Mouse (Mus musculus): ENCODE results near the gene Iltifb. TPM values are rescaled to one million over a fixed set of nuclear protein-coding genes. Genes with fewer than 3 reads are reported as not detected.
"Not testable (repeated sequence)": the region's sequence is repeated elsewhere in the genome, so short reads cannot be mapped to it uniquely, and the experiment has no call there.

The Iltifb gene
- total RNA-seq (2012; rRNA removed) (not detected in 2 replicates), total RNA-seq (2014; rRNA removed) (not detected in 2 replicates), polyA plus RNA-seq (2012; ENCODE audit: insufficient read length, low read depth) (not detected in 2 replicates)

DNA sequence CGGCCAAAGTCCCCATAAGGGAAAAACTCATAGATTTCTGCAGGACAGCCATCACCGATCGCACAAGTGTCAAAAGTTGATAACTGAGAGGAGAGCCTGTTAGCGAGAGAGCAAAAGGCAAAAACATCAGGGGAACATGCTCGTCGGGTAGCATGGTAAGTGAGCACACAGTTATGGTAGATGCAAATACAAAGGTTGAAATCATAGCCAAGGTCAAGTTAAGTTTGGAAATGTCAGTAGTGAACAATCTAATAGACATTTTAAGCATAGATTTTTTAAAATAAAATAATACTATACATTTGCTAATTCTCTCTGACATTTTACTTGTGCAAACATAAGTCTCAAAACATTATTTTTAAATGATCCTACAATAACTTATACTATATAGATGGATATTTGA lies at the start of gene Iltifb:
Iltifb (minus strand) TSS at position 101 of the 400 bp plus-strand sequence.
- H3K36me3 ChIP-seq (replicated peaks in 1 of 2; ENCODE audit: control insufficient read depth in 1 of 2, insufficient read depth in 1 of 2, low read length in 1 of 2), result no peaks in the 10 kb centered on the region
- H3K79me2 ChIP-seq (replicated peaks; ENCODE audit: control insufficient read depth, extremely low read depth, insufficient read depth, poor library complexity, severe bottlenecking), result no peaks in the 10 kb centered on the region
- TF ChIP-seq ZMIZ1 (IDR thresholded peaks at IDR 0.05; ENCODE audit: low read depth, low read length) (no peak), ELF1 (IDR thresholded peaks at IDR 0.05; ENCODE audit: low read depth, low read length) (no peak), JUND (conservative IDR thresholded peaks at IDR 0.05; ENCODE audit: low read depth, low read length) (no peak), IRF4 (IDR thresholded peaks at IDR 0.05; ENCODE audit: low read depth, low read length) (no peak), EP300 (IDR thresholded peaks at IDR 0.05; ENCODE audit: low read length) (no peak), BHLHE40 (IDR thresholded peaks at IDR 0.05; ENCODE audit: low read depth, low read length) (no peak), POLR2A (IDR thresholded peaks at IDR 0.05; ENCODE audit: low read depth, low read length) (no peak), USF1 (IDR thresholded peaks at IDR 0.05; ENCODE audit: low read depth, low read length) (no peak), NELFE (IDR thresholded peaks at IDR 0.05; ENCODE audit: low read depth, low read length) (no peak), CTCF (conservative IDR thresholded peaks at IDR 0.05 in 1 of 2, IDR thresholded peaks at IDR 0.05 in 1 of 2; ENCODE audit: low read depth in 2 of 2, low read length in 2 of 2) (no peak), E2F4 (IDR thresholded peaks at IDR 0.05; ENCODE audit: insufficient replicate concordance, low read depth, low read length) (no peak), GABPA (IDR thresholded peaks at IDR 0.05; ENCODE audit: insufficient replicate concordance, low read depth, low read length) (no peak), ZNF384 (IDR thresholded peaks at IDR 0.05; ENCODE audit: low read depth, low read length) (no peak), MAX (IDR thresholded peaks at IDR 0.05; ENCODE audit: low read length) (no peak), PAX5 (IDR thresholded peaks at IDR 0.05; ENCODE audit: low read length) (no peak), CHD1 (IDR thresholded peaks at IDR 0.05; ENCODE audit: low read depth, low read length) (no peak)
- H3K4me3 ChIP-seq (replicated peaks in 1 of 3; ENCODE audit: low read depth in 2 of 3, low read length in 2 of 3, poor library complexity in 1 of 3), result no peak within 1 kb of the TSS
- no peaks in the 10 kb centered on the region for H3K27me3 ChIP-seq (replicated peaks)
- no peak within 1 kb of the TSS for H3K27ac ChIP-seq (ENCODE audit: insufficient read depth, low read depth)
- in situ Hi-C loops (cut with MboI; ENCODE audit: low pct_ligation_motif_present, low pct_unique_long_range_greater_than_20kb, low sequenced_read_pairs), result no loop called here
- no peaks in the 10 kb centered on the region for H3K4me1 ChIP-seq (ENCODE audit: control insufficient read depth in 1 of 2, insufficient read depth in 2 of 2)
- DNase-seq (ENCODE audit: extremely low read depth), result no peak
- H3K4me2 ChIP-seq (ENCODE audit: insufficient read depth, low read depth, poor library complexity, severe bottlenecking), result no peak within 1 kb of the TSS
- dilution Hi-C loops (cut with MboI; ENCODE audit: extremely low pct_ligation_motif_present, extremely low pct_unique_long_range_greater_than_20kb, low sequenced_read_pairs), result no loop called here
- H3K9me3 ChIP-seq (replicated peaks; ENCODE audit: low read length), result no peaks in the 10 kb centered on the region
- no peak within 1 kb of the TSS for H3K9ac ChIP-seq (ENCODE audit: insufficient read depth, low read depth)

- H3K79me2 ChIP-seq (replicated peaks; ENCODE audit: control insufficient read depth, extremely low read depth, insufficient read depth, poor library complexity, severe bottlenecking); in situ Hi-C loops (cut with MboI; ENCODE audit: low pct_ligation_motif_present, low pct_unique_long_range_greater_than_20kb, low sequenced_read_pairs); H3K4me2 ChIP-seq (ENCODE audit: insufficient read depth, low read depth, poor library complexity, severe bottlenecking); H3K9ac ChIP-seq (ENCODE audit: insufficient read depth, low read depth); H3K9me3 ChIP-seq (replicated peaks; ENCODE audit: low read length); DNase-seq (ENCODE audit: extremely low read depth); H3K4me3 ChIP-seq (replicated peaks in 1 of 3; ENCODE audit: low read depth in 2 of 3, low read length in 2 of 3, poor library complexity in 1 of 3); H3K27ac ChIP-seq (ENCODE audit: insufficient read depth, low read depth); dilution Hi-C loops (cut with MboI; ENCODE audit: extremely low pct_ligation_motif_present, extremely low pct_unique_long_range_greater_than_20kb, low sequenced_read_pairs); H3K4me1 ChIP-seq (ENCODE audit: control insufficient read depth in 1 of 2, insufficient read depth in 2 of 2); H3K27me3 ChIP-seq (replicated peaks); H3K36me3 ChIP-seq (replicated peaks in 1 of 2; ENCODE audit: control insufficient read depth in 1 of 2, insufficient read depth in 1 of 2, low read length in 1 of 2): not testable (repeated sequence)
These were observed 48.3 kb upstream of the Iltifb start, which contains the start of gene Gm9046 for GRCm38 (mm10) chr10:118343155-118343554. Gm9046 (minus strand) TSS chr10:118343255.

DNA sequence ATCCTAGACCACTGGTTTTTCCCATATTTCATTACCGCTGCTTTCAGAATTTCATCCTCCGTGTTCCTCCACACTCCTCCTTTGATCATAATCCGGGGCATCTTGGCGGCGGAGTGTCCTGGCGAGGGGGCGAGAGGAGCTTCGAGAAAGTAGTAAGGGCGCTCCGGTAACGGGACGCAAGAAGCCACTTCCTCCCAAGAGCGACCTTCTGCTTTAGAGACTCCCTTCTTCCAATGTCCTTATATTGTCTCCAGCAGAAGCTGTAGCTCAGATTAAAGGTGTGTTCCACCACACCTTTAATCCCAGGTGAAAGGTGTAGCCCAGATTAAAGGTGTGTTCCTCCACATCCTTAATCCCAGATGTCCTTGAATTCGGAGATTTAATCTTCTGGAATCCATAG lies 42.9 kb upstream of the Iltifb start, which contains the start of gene Gm9045:
Gm9045 (minus strand) TSS at position 101 of the 400 bp plus-strand sequence.
- DNase-seq (ENCODE audit: extremely low read depth); in situ Hi-C loops (cut with MboI; ENCODE audit: low pct_ligation_motif_present, low pct_unique_long_range_greater_than_20kb, low sequenced_read_pairs); H3K9ac ChIP-seq (ENCODE audit: insufficient read depth, low read depth); dilution Hi-C loops (cut with MboI; ENCODE audit: extremely low pct_ligation_motif_present, extremely low pct_unique_long_range_greater_than_20kb, low sequenced_read_pairs); H3K36me3 ChIP-seq (replicated peaks in 1 of 2; ENCODE audit: control insufficient read depth in 1 of 2, insufficient read depth in 1 of 2, low read length in 1 of 2); H3K9me3 ChIP-seq (replicated peaks; ENCODE audit: low read length); H3K4me2 ChIP-seq (ENCODE audit: insufficient read depth, low read depth, poor library complexity, severe bottlenecking); H3K27ac ChIP-seq (ENCODE audit: insufficient read depth, low read depth); H3K4me3 ChIP-seq (replicated peaks in 1 of 3; ENCODE audit: low read depth in 2 of 3, low read length in 2 of 3, poor library complexity in 1 of 3); H3K27me3 ChIP-seq (replicated peaks); H3K79me2 ChIP-seq (replicated peaks; ENCODE audit: control insufficient read depth, extremely low read depth, insufficient read depth, poor library complexity, severe bottlenecking); H3K4me1 ChIP-seq (ENCODE audit: control insufficient read depth in 1 of 2, insufficient read depth in 2 of 2): not testable (repeated sequence)

- H3K4me3 ChIP-seq (replicated peaks in 1 of 3; ENCODE audit: low read depth in 2 of 3, low read length in 2 of 3, poor library complexity in 1 of 3); H3K9ac ChIP-seq (ENCODE audit: insufficient read depth, low read depth); H3K4me1 ChIP-seq (ENCODE audit: control insufficient read depth in 1 of 2, insufficient read depth in 2 of 2); H3K79me2 ChIP-seq (replicated peaks; ENCODE audit: control insufficient read depth, extremely low read depth, insufficient read depth, poor library complexity, severe bottlenecking); H3K36me3 ChIP-seq (replicated peaks in 1 of 2; ENCODE audit: control insufficient read depth in 1 of 2, insufficient read depth in 1 of 2, low read length in 1 of 2); in situ Hi-C loops (cut with MboI; ENCODE audit: low pct_ligation_motif_present, low pct_unique_long_range_greater_than_20kb, low sequenced_read_pairs); dilution Hi-C loops (cut with MboI; ENCODE audit: extremely low pct_ligation_motif_present, extremely low pct_unique_long_range_greater_than_20kb, low sequenced_read_pairs); H3K27me3 ChIP-seq (replicated peaks); DNase-seq (ENCODE audit: extremely low read depth); H3K4me2 ChIP-seq (ENCODE audit: insufficient read depth, low read depth, poor library complexity, severe bottlenecking); H3K27ac ChIP-seq (ENCODE audit: insufficient read depth, low read depth); H3K9me3 ChIP-seq (replicated peaks; ENCODE audit: low read length): not testable (repeated sequence)
These were observed 37.5 kb upstream of the Iltifb start, which contains the start of gene Gm9044 for GRCm38 (mm10) chr10:118332308-118332707. Gm9044 (minus strand) TSS chr10:118332408.
